Mouse (Mus musculus) urinary bladder, postnatal 10 days (tissue): ENCODE results near the gene Ccr4.

ENCODE experiments used
- DNase-seq: peaks from one replicate; pipeline ENCODE4 v3.0.0; 2022; ENCODE audit warnings: low spot score

Ccr4 gene

DNA sequence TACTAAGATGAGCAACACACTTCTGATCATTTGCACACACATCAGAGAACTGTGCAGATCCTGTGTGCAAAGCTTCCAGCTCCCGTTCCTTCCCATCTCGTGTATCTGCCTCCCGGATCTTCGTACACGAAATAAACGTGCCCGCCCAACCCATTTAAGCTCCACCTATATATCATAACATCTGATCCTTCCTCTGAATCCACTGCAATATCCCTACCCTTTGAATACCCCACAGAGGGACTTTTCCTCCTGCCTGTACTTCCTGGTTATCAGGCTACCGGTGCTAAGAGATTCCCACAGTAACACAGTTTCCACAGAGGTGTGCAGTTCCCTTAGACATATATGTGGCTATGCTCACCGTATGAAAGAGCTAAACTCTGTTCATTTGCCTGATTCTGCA is at the start of gene Ccr4:
Gene Ccr4 (minus strand): TSS at position 101 of the 400 bp plus-strand sequence.
- DNase-seq, result no peak

DNA sequence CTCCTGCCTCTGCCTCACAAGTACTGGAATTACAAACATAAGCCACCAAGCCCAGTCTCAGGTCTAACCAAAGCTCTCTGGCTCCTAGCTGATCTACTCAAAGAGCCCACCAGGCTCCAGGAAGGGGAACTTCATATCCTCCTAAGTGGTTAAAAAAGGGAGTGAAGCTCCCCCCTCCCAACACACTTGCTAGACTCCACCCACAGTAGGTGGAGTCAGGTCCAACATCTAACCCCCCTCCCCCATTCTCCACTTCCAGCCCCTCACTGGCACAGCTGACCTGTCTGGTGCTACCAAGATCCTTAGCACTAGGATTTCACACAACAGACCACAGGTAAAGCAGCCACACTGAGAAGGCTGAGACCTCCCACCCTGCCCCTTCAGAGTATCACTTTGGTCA is 49.1 kb upstream of the Ccr4 start:
- no peak for DNase-seq

DNA sequence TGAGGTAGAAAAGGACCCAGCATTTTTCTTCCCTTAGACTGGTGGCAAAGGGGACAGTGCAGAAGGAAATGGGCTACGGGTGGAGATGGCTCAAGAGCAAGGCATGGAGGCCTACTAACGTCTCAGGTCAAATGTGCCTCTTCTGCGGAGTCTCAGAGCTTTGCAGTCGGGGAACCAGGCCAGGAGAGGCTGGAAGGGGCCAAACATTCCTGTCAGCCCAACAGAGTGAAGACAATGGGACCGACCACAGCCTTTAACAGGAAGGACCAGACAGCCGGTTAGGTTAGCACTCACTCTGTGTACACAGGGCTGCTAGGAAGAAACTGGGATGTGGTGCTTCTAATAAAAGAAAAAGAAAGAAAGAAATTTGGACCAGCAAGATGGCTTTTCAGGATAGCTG is 45.3 kb upstream of the Ccr4 start:
- DNase-seq, result no peak

DNA sequence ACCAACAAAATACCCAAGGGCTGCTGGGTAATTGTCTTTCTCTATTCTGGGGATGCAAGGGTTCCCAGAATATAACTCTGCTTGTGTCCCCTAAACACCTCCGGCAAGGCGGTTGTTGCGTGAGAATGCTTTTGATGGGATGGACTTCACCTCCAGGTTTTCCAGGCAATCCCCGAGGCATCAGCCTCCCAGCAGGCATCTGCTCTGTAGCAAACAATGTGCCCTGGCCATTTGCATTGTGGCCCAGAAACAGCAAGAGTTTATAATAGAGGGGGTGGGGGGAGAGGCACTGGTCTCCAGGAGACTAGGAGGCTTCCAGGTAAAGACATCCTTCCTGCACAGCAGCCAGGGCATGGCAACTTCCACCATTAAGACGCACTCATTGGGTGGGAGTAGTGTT is 44.4 kb upstream of the Ccr4 start:
- DNase-seq, result no peak

DNA sequence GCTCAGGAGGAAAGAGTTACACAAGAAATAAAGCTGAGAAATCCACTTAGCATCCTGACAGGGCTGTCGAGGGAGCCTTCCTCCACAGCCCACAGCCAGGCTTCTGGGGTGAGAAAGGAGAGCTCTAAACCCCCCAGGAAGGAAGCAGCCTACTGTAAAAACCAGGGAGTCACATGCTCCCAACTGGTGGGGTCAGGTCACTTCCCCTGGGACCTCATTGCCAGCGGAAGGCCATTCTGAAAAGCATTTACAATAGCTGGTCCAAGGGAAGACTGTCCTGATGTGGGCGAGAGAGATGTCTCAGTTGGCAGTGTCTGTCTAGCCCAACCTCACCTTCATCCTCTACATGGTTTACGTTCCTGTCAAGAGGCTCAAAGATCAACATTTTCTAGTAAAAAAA is 43.8 kb upstream of the Ccr4 start:
- no peak for DNase-seq

DNA sequence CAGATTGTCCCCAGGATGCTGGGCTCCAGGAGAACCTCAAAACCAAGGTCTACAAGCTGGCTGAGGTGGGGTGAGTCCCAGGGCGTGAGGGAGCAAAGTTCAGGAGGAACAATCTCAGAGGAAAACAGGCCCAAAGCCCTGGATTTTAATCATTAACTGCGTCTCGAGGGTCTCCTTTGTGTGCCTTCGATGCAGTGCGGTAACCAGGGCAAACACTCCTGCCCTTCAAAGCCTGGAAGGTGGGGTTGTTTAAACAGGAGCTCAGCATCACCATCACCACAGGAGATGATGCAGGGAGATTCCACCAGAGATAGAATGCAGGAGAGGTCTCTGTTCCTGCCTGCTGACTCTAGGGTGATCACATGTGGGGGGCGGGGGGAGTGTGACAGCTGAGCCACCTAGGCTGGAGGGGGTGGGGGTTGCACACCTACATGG is 42.9 kb upstream of the Ccr4 start:
- no peak for DNase-seq

DNA sequence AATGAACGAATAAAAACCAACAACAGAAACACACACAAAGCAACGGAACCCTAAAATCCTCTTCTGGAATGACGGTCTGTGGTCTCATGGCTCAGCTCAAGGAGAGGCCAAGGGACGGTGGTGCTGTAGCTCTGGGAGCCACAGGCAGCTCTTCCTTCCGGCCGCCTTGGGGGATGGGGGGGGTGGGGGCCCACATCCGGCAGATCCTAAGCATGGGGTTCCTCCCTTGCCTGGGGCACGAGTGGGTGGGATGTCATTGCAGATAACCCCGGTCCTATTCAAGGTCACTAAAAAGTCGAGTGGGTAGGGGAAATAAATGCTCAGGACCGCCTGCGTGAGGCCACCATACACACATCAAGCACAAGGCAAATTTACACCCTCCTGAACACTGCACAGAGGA is 42.0 kb upstream of the Ccr4 start:
- no peak for DNase-seq

DNA sequence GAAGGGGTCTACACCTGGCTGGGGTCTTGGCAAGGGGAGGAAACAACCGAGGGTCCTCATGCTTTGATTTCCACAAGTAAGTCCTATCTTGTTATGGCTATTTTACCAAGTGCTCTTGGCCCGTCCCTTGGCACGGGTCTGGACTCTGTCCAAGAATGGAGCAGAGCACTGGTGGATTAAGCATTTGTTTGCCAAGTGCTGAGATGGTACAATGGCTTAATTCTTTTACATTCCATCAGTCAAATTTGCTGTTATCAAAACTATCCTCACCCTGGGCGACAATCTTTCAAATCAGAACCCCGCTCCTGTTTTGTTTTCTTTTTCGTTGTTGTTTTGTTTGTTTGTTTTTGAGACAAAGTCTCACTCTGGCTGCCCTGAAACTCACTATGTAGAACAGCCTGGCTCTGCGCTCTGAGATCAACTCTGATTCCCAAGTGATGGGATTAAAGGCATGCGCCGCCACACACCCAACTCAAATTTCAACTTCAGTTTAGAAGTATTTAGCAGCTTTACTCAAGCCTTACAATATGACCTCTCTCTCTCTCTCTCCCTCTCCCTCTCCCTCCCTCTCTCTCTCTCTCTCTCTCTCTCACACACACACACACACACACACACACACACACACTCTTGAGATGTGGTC is 40.2 kb upstream of the Ccr4 start:
- no peak for DNase-seq

DNA sequence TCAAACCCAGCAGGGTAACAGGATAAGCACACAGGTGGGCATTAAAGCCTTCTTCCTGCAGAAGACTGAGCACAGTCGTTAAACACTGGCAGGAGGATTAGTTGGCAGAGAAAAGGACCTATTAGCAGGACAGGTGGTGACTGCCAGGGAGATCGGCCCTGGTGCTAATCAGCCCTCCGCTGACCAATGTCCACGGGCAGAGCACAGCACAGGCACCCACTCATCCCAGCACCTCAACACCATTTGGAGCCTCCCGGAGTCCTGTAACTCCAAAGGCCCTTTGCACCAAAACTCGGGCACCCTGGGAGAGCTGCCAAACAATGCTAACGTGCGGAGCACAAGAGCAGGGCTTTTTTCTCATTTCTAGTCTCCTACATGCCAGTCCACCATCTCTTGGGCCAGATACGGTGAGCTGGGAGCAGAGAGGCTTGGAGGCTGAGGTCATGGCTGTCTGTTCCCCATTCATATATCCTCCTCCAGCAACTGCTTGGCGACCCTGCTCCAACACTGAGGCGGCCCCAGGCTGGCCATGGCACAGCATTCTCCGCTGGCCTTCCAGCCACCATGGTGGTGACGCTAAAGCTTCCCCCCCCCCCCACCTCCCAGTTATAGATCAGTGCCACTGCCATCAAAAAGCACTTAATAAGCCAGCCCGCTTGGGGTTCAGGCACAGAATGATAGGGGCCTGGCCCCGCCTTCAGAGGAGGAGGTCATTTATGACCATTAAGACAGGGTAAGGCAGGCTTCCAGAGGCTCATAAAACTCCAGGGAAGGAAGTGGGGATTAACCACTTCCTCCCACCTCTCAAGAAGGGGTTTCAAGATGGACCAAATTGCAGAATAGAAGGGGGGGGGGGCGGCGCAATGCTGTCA is 39.4 kb upstream of the Ccr4 start:
- DNase-seq, result no peak

DNA sequence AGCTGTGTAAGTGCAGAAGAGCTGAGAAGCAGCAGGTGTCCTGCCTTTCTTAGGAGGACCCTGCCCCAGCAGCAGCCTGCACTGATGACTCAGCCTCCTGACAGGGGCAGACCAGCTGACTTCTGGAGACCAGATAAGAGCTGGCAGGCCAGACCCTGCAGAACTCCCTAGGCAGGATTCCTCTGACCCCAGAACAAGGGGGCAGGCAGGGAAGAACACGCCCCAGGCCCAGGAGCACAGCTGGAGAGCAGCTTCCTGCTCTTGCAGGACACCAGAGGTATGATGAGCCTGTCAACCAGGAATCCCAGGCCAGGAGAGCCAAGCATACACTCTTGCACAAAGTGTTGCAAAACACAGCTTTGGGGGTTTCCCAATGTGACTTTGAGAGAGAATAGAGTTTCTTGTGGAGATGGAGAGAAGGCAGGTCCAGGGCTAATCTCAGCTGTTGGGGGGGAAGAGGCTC is 36.6 kb upstream of the Ccr4 start:
- DNase-seq, result no peak

DNA sequence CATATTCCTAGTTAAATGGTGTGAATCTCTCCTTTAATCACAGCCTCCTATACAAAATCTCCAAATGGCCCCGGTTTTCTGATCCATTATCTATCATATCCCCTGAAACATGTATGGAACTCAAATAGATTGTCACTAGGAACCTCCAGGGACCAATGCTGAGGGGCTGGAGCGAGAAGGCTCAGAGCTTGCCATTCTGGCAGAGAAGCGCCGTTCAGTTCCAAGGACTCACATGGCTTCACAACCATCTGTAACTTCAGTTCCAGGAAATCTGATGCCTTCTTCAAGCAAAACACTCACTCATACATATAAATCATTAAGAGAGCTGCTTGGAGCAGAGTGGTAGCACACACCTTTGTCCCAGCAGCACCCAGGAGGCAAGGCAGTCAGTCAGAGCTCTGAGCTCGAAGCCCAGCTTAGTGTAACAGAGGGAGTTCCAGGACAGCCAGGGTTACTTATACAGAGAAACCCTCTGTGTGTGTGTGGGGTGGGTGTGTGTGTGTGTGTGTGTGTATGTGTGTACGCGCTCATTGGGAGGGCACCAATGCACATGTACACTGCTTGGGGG is 34.4 kb upstream of the Ccr4 start:
- no peak for DNase-seq

DNA sequence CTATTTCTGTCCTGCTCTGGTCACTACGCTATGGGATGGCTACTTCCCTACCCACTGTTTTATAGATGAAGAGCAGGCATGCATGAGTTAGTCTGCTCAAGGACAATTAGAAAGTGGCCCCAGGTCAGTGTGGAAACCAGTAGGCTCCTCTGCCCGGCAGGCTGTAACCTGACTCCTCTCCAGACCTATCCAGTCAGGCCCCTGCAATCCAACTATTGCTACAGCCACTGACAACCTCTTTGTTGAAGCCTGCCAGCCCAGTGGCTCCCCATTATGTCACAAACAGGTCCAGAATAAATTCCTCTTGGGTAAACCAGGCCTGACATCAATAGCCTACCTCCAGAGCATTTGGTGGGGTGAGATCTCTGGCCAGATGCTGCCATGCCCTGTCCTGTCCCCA is 31.9 kb upstream of the Ccr4 start:
- DNase-seq, result no peak

DNA sequence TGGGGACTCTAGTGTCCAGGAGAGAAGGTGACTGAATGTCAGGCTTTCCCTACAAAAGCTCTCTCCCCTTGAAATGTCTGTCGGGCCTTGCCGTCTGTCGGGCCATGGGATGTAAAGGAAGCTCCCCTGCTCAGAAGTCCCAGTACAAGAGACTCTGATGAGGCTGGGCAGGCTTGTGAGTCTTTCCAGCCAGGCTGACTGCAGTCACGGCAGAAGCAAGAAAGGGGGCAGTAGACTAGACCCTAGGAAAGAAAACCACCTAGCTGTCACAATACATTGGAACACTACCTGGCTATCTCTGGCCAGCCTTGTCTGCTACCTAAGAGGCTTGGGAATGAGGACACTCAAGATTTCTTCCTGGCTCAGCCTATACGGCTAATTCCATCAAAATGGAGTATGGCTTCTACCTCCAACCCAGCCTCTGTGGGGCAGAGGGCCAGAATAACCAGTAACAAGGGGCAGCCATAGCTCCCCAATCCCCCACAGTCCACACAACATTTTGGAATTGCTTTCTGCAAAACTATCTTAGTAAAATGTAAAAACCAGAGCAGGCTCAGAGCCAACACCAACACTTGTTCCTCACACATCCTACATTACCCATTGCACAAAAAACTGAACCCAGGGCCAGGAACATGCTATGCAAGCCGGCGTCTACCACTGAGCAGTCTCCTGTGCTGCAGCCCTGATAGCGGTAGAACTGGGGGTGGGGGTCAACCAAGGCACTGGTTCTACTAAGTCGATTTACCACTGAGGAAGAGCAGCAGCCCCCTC is 30.2 kb upstream of the Ccr4 start:
- no peak for DNase-seq

DNA sequence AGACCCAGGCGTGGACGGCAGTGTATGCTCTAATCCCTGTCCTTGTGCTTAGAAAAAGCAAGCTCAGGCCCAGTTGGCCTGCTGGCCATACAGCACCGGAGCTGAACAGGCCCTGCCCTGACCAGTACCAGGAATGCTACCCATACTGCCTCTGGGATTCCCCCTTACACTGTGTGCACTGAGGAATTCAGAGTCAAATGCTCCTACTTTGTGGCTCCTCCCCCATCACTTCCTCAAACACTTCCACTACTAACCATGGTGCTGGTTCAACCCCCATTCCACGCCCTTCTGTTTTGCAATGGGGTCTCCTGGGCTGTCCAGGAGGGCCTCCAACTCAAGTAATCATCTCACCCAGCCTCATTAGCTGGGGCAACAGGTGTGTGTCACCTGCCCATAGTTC is 29.1 kb upstream of the Ccr4 start:
- DNase-seq, result no peak

DNA sequence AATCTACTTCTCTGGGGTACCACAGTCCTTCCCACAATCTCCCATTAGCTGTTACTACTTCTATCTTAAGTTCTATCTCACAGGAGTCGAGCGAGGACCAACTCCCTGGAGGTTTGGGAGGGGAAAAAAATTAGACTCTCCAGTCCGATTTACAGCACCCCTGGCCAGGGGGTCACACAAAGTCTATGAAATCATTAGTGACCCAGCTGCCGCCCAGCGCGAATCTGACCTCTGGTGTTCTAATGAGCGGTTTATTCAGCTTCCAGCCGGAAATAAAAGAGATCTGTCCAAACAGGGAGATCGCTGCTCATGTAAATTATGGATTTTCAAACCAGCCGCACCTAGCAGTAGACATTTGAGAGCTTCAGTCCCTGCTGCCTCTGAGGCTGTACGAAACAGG is 26.6 kb upstream of the Ccr4 start:
- DNase-seq, result no peak

DNA sequence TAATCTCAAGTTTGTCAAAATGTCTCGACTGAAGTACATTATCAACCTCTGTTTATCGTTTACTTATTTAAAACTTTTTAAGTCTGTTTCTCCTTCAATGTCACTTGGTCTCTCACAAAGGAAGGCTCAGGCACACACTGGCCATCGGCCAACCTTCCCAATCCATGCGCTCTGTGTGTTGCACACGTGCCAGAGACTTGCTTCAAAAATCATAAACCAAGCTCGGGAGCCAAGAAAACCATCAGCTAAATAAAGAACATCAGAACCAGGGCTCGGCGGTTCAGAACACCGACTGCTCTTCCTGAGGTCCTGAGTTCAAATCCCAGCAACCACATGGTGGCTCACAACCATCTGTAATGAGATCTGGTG is 23.9 kb upstream of the Ccr4 start:
- DNase-seq, result no peak

DNA sequence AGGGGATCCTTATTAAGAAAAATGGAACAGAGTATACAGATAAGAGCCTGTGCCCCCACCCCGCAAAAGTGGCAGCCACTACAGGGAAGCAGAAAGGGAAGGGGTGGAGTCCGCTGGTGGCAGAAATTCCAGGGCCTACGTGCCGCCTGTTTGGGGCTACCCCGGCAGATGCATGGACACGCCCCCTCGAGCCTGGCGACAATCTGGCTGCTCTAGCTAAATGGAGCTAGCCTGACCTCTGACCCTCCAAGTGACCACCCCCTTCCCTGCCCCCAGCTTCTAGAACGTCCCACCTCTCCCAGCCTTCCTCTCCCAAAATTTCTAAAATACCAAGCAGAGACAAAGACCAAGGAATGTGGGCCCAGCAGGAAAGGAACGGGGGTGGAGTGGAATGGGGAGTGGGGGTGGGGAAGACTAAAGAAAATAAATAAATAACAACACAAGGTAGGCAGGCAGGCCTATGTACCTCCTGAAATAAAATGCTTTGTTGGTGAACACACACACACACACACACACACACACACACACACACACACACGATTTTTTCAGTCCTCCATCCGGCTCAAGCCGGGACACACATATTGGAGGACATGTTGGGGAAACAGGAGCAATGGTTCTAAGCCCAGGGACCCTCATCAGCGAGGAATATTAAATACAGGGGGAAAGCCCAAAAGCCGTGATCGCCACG is 23.4 kb upstream of the Ccr4 start:
- DNase-seq, result no peak

DNA sequence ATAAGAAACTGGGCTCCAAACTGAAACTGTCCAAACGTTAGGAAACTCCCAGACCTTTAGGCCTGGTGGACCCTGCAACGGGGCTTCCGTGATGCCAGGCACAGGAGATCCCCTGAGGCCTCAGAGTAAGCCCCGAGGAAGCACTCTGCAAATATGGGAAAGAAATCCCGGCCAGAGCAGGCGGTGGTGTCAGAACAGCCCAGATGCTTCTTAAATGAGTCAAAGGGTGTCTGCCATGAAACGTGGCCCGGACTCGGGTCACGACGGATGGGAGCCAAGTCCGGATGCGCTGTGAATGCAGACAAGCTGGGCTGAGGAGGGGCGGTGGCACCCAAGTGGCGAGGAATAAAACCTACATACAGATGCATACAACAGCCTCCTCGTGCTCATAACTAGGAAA is 22.4 kb upstream of the Ccr4 start:
- no peak for DNase-seq

DNA sequence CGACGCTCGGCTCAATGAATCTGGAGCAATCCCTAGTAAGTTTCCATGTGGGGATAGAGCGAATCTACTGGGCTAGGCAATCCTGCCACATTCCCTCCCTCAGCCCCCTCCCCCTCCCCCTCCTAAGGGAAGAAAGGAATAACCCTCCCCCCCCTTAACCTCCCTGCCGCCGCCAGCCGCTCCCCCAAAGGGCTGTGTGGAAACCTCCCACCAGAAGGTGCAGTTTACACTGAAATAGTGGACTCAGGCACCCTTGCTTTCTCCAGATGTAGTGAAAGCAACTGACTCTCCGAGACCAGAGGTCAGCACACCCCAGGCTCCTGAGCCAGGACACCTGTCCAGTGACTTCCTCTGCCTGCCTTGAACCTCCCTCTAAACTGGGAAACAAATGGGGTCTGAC is 21.9 kb upstream of the Ccr4 start:
- DNase-seq, result no peak

DNA sequence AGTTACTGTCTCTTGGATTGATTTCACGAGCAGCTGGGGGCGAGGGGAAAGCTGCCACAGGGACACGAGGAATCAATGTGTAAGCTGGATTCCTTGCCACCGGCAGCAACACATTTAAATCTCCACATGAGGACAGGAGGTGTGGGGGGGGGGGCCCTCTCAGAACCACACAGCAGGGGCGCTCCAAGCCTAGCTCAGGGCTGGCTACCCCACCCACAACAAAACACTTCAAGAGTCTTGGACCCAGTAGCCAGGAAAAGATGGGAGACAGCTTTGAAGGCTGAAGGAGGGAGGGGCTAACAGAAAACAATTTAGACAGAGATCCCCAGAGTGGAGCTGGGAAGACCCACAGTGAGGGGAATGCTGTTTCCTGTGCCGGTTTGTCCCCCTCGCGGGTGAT is 21.2 kb upstream of the Ccr4 start:
- DNase-seq, result no peak

DNA sequence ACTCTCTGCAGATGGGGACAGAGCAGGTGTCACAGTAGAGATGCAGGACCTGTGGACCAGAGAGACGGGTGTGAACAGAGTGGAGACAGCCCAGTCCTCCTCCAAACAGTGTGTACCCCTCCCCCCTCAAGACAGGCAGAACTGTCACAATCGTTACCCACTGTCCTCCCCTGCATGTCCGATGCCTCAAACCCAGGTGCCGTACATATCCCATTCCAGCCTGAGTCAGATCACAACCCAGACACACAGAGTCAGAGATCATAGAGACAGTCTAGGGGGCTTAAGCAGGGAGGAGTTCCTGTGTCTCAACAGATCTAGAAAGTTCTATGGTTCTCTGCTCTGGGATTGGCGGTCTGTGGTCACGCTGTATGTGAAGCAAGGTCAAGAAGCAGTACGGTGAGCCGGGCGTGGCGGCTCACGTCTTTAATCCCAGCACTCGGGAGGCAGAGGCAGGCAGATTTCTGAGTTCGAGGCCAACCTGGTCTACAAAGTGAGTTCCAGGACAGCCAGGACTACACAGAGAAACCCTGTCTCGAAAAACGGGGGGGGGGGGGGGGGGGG is 20.4 kb upstream of the Ccr4 start:
- no peak for DNase-seq

DNA sequence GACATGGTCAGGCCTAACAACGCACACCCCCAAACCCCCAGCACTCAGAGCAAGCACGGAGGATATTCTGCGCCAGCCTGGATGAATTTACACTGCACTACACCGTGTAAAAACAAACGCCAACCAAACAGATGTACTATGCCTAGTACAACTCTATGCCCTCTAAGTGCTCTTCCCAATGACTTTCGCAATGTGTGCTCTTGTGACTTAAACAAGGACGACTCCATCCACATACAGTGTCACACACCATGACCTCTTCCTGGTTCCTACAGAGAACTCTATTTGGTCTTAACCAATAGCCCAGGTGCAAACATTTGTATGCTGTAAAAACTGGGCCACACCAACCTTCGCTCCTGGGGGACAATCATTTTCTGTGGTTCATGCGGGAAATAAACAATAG is 17.8 kb upstream of the Ccr4 start:
- DNase-seq, result no peak
